Mouse (Mus musculus): Measurements from ENCODE around the gene Wwtr1.

Gene Wwtr1

DNA sequence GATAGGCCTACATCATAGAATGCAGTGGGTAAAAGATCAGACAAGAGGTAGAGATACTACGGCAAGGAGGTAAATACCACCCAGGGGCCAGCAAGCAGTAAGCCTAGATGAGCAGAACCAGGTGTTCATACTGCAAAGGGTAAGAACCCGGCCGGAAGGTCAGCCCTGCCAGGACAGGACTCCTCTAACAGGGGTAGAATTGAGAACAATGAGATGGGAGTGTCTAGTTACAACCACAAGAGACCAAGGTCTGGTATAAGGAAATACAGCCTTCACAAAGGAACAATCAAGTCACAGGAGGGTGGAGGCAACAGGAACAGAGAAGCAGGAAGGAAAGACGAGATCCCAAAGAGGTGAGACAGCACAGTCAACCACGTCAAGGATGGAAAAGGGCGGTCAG is 16.9 kb downstream of the Wwtr1 start:
- no peak for DNase-seq (ENCODE audit: extremely low spot score, low read depth, low spot score)

DNA sequence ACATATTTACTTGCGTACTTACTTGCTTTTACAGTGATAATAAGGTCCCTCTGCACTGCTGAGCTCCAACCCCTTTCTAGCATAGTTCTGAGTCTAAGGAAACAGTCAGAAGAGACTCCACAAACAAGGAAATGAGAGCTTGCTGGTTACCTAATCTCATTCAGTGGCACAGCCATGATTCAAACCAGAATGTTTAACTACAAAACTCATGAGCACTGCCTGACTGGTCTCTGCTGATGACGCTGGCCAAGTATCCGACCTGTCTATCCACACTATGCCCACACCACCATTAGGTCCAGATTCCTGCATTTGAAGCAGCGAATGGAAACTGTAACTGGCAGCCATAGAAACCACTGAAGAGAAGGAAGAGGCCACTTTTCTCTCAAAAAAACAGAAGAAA is 18.3 kb downstream of the Wwtr1 start:
- no peak for DNase-seq (ENCODE audit: extremely low spot score, low read depth, low spot score)

DNA sequence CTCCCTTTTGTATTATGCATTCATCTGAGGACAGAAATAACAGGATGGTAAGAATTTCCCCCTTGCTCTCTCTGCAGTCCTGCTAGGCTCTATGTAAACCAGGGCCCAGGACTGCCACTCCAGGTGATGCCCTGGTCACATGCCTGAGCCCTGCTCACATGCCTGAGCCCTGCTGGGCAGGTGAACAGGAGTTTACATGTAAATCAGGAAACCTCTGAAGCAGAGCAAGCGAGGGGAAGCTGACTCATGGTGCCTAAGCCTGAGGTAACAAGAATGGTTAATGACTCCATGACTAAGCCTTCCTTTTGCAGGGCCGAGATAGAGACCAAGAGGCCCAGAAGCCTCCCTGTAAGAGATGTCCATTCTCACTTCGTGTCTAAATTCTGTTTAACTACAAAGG is 20.1 kb downstream of the Wwtr1 start:
- DNase-seq (ENCODE audit: extremely low spot score, low read depth, low spot score) = no peak

DNA sequence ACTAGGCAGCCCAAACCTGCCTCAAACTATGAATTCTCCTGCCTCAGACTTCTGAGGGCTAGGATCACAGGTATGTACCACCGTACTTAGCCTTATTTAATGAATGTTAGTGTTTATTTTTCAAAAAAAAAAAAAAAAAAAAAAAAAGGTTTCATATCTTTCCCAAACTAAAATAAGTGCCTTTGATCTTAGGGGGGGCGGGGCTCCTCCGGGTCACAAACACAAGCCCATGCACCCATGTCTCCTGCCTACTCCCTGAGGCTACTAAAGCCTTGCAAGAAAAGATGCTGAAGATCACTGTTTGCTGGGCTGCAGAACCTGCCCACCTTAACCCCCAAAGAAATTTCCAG is 20.8 kb downstream of the Wwtr1 start:
- no peak for DNase-seq (ENCODE audit: extremely low spot score, low read depth, low spot score)

DNA sequence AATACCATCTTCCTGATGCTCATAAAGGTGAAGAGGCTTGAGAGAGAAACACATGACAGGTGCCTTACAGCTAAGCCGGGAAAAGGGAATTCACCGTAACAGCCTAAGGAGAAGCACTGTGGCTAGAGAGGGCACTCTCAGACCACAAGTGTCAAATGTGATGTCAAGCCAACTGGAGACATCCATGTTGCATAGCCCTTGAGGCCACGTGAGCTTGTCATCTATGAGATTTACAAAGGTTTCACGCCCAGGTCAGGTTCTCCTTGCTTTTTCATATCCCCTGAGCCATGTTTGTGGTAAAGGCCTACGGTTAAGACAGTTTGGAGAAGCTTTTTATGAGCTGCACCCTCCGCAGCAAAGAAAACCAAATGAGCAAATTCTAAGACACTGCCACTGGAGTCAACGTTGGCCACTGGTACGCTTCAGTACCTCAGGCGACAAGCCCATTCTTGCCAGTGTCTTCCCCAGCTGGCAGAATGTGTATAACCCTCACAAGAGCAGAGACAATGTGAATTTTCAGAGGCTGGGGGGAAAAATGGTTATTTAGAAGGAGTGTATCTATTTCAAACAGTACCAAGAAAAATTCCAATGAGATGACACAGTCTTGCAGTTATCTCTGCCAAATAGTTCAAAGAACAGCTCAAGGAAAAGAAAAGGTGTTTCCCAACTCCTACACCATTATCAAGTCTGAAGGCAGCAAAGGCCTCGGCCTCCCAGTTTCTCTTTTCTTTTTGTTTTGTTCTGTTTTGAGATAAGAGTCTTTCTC is 21.4 kb downstream of the Wwtr1 start:
- no peak for DNase-seq (ENCODE audit: extremely low spot score, low read depth, low spot score)

DNA sequence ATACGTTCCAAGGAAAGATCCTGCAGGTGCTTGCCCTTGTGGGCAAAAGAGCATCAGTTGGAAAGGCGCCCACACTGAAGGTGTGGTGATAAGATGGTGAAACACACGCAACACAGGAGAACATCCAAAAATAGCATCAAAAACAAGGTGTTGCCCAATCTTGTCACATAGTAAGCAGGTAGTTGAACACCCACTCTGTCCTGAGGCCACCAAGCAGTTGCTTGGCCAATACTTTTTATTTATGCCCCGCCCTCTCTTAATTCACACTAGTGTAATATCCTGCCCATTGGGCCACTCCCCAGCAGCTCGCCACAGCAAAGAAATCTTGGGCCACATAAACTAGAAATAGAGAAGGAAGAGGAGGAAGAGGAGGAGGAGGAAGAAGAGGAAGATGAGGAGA is 22.6 kb downstream of the Wwtr1 start:
- DNase-seq (ENCODE audit: extremely low spot score, low read depth, low spot score) = no peak

DNA sequence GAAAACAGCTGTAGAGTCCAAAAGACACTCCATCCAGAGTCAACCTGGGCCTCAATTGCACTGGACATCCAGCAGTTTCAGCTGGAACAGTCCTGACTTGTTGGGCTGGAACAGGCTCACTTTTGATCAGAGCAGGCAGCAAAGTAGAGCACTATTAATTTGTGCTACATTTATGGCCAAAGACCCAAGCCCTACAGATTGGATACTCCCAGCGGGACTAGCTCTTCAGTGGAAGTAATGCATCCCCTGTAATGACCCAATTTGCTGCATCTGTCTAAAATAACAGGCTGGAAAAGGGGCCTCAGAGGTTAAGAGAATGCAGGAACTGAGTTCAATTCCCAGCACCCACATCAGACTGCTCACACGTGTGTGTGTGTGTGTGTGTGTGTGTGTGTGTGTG is 24.5 kb downstream of the Wwtr1 start:
- DNase-seq (ENCODE audit: extremely low spot score, low read depth, low spot score) = no peak

DNA sequence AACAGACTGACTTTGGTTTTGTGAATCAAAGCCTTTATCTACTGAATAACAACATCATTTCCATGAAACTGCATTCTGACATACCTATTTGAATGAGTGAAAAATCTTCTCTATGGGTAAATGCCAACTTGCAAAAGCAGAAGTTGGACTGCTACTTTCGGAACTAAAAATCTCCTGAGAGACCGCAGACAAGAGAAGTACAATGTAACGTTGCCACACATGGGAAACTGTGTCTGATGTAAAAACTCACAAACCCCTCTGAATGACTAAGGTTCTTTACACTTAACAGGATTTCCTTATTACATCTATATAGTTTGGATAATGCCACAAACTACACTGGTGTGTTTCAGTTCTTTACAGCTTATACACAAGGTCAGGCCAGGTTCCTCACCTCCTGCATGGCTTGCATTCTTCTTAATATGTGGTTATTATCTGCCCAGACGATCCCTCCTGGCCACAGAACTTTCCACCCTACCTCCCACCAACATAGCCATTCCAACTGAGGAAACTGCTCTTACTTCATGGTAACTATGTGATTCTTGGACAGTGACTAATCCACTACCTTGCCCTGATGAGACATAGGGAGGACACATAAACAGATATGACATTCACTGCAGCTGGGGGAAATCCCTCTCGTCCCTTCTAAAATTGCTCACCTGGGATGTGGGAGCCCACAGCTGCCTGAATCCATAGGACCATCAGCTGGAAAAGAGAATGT is 25.1 kb downstream of the Wwtr1 start:
- DNase-seq (ENCODE audit: extremely low spot score, low read depth, low spot score) = no peak

DNA sequence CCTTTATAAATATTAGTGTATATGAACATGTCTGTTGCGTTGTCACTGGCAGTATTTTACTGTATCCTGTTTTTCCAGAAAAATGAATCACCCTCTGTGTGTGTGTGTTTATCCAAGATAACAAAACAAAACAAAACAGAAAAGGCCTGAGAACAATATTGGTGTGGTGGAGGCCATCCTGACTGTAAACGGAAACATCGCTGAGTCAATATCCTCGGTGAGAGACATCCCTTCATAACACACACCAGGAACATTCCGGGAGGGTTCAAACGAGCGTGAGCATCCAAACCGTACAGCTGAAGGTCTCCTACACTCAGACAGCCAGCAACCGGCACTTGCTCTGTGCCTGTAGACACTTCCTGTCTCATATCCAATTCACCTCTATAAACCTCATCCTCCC is 31.6 kb downstream of the Wwtr1 start:
- no peak for DNase-seq (ENCODE audit: extremely low spot score, low read depth, low spot score)

DNA sequence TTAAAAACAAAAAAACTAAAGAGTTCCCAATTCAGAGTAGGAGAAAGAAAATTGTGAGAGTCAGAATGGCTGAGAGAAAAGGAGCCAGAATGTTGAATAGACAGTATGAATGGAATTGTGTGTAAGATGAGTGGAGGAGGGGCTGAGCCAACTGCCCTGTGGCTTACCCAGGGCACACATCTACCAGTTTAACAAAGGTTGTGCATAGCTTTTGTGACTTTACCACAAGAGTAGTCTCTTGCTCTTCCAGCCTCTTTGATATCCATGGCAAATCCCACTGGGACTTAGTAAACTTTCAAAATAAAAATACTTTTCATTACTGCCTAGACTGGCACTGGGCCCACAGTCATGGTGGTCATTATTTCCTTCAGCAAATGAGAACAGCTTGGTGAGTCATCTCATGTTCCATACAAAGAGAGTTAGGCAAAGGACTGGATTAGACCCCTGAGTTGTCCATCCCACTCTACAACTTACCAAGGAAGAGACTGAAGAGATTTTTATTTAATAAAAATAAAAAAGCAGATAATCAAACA is 32.8 kb downstream of the Wwtr1 start:
- DNase-seq (ENCODE audit: extremely low spot score, low read depth, low spot score) = no peak

DNA sequence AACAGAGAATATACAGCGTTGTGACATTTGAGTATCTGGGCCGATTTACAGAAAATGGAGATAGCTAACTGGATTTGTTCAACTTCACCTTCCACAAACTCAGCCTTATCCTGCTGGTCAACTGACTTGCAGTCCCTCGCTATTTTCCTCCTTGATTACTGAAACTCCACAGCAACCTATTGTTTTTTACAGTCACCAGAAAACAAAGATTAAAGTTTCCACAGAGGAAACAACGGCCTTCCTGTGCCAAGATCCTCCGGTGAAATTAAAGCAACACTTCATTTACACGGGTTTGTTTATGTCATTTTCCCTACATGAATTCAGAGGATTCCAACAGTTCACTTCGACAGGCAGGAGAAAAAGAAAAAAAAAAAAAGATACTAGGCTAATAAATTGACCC is 34.5 kb downstream of the Wwtr1 start:
- no peak for DNase-seq (ENCODE audit: extremely low spot score, low read depth, low spot score)

DNA sequence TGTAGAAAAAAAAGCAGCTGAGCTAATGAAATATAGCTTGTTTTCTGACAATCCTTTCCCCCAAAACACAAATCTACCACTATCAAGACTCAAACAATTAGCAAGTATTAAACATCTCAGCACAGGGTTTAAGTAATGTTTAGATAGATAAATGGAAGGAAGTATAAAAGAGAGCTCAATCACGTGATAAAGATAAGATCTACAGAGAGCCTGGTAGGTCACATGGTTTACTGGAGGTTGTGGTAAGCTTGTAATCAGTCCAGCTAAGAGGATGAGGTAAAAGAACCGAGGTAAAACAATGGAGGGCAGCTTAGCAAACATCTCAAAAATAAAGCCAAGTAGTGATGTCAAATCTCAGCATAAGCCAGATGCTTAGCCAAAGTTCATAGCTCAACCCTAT is 35.2 kb downstream of the Wwtr1 start:
- DNase-seq (ENCODE audit: extremely low spot score, low read depth, low spot score) = no peak

DNA sequence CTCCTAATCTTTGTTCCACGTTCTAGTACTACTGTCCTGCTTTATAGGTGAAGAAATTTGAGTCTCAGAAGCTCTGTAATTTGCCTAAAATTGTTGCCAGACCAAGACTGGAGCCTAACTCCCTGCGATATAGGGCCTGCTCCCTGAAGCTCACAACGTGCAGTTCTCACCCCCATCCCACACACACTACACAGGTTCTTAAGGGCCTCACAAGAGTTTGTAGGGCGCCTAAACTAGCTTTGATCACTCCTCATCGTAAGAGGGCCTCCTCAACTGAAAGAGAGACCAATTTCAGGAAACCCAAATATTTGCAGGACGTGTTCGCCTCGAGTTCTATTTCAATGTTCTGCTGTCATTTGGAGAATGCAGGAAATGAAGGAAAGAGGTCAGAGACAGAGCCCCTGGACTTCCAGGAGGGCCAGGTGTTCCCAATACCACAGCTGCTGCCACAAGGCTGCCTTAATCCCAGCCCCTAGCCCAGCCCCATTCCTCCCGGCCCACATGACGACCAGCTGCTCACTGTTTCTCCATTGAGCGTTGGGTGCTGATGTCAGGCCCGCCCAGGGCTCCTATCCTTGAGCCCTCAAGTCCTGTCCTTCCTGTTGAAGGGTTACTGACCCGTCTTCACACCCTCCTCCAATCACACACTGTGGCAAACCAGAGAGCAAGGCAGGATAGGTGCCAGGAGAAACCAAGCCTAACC is 40.1 kb downstream of the Wwtr1 start:
- no peak for DNase-seq (ENCODE audit: extremely low spot score, low read depth, low spot score)

DNA sequence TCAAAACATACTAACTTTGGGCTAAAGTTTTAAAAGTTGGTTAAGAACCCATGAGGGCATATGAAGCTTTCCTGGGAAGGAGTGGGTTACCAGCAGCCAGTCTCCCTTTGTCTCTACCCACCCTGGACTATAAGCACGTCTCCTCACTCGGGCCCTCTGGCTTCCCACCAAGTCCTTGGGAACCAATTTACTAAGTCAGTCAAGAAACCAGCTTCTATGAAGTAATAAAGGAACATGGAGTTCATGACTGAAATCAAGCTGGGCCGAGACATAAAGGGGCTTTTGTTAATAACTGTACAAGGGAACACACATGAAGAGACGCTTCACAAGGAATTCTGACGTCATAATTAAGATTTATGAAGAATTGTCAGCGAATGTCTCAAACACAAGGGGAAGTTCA is 41.3 kb downstream of the Wwtr1 start:
- DNase-seq (ENCODE audit: extremely low spot score, low read depth, low spot score) = no peak

DNA sequence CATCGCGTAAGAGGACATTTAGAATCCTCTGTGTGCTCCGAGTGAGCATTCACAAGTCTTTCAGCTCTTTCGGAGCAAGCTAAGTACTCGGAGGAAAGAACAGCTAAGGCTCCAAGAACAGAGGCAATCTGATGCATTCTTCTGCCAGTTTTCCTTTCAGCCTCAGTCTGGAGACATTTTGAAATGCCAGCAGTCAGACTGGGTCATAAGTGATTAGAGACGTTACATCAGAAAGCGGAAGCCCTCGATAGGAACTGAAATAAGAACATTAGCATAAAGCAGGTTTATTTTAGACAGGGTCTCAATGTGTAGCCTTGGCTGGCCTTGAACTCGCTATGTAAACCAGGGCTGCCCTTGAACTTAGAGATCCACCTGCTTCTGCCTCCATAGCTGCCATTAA is 41.8 kb downstream of the Wwtr1 start:
- DNase-seq (ENCODE audit: extremely low spot score, low read depth, low spot score) = no peak

DNA sequence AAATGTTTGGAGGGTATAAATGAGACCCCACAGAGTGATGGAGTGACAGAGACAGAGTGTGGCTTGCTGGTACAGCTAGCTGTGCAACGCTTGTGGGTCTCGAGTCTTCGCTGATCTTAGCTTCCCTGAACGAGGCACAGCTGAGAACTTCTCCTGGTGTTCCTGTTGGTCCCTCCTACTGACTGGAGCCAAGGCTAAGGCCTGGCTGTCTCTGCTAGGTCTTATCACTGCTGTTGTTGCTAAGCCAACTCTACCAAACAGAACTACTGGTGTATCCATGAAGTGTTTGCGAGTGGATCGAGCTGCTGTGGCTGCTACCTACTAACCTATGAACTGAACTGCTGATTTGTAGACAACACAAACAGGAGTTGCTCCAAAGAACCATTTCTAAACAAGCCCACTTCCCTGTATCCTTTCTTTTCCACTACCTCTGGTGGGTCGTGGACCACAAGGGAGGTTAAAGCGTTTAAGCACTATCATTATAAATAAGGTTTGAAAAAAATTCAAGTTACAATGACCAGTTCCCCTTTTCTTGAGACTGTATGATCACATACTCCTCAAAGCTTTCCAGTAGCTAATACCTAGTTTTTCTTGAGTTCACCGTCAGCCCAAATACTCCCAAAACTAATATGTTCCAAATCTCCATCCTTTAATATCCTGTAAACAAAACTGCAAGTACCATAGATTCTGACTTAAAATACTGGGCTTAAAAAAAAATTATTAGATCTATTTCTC is 42.6 kb downstream of the Wwtr1 start:
- DNase-seq (ENCODE audit: extremely low spot score, low read depth, low spot score) = no peak

DNA sequence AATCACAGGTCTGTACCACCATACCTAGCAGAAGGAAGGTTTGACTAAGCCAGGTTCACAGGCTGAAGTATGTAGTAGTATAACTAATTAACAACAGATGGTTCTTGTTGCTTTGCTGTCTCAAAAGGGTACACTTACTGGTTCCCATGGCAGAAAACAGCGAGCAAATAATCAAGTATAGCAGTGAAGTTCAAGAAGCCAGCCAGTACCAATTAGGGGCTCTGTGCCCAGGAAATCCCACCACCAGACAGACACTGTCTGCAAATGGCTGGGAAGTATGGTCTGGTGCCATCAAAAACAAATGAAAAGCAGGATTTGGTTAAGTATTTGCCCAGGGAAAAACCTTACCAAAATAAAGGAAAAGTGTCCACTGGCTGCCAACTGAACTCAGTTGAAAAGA is 44.9 kb downstream of the Wwtr1 start:
- DNase-seq (ENCODE audit: extremely low spot score, low read depth, low spot score) = peak; percentile 22

DNA sequence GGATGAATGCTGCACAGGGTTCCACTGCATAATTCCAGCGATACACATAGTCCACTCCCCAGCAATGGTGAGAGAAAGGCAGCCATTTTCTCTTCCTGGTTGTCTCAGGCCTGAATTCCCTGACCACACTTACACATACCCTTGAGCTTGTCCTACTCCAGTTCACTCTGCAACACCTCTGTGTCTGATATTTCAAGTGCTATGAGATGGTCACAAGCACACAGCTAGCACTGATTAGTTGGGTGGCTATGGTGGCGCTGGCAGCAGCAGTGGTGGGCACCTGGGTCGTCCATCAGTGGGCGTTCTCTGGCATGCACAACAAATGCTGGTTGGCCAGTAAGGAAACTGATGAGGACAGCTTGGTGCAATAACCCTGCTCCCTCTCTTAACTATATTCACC is 45.5 kb downstream of the Wwtr1 start:
- no peak for DNase-seq (ENCODE audit: extremely low spot score, low read depth, low spot score)

DNA sequence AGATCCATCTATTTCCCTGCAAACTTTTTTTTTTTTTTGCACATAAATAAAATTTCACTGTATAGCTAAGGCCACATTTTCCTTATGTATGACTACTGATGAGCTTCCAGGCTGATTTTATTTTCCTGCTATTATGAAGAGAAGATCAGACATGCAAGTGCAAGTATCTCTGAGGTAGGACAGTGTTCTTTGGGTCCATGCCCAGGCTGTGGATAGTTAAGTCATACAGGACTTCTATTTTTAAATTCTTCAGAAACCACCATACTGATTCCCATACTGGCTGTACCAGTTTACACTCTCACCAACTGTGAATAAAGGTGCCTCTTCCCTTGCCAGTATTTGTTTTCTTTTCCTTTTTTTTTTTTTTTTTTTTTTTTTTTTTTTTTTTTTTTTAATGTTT is 48.6 kb downstream of the Wwtr1 start:
- DNase-seq (ENCODE audit: extremely low spot score, low read depth, low spot score) = no peak

DNA sequence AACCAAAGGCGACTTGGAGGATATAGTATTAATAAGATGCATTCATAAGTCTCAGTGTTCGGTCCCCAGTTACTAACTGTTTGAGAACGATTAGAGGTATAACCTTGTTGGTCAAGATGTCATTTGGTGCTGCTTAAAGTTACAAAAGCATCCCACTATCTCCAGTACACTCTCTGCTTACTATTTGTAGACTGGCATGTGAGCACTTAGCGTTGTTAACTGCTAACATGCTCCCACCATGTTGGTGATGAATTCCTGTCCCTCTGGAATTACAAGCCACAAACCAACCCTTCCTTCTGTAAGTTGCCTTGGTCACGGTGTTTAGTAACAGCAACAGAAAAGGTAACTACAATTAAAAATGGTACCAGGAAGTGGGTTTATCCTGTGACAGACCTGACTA is 52.6 kb downstream of the Wwtr1 start:
- no peak for DNase-seq (ENCODE audit: extremely low spot score, low read depth, low spot score)

DNA sequence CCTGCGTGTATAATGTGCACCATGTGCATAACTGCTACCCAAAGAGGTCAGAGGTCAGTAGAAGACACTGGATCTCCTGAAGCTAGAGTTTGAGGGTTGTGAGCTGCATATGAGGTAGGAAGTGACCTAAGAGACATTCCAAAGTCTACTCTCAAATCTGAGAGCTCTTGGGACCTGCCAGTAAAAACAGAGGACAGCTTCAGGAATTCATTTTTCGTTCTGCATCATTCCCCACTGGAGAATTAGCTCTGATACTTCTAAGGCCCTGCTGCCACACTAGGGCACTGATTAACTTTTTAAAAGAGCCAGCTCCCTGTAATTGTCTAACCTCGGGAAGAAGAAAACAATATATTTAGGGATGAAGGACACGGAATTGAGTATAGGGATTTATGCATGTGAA is 53.8 kb downstream of the Wwtr1 start:
- no peak for DNase-seq (ENCODE audit: extremely low spot score, low read depth, low spot score)
